Mouse (Mus musculus) left cerebral cortex, adult 18-20 months (tissue): ENCODE data around the gene Slk. TPM values are rescaled to one million over a fixed set of nuclear protein-coding genes. Genes with fewer than 3 reads are reported as not detected.
A peak's percentile ranks its signal among the peaks of the same experiment; 100 is the strongest.

ENCODE experiments used
- DNase-seq, 2 experiments: peaks; one replicate each; pipeline ENCODE4 v3.0.0; 2021 to 2022; ENCODE audit warnings: low spot score in 2 of 2, mixed read lengths in 1 of 2
- total RNA-seq, 2 experiments: library from RNA; stranded (reverse); gene quantifications; 2 replicates each; pipeline ENCODE4 v1.2.3; 2021

Slk gene
- total RNA-seq, 2 experiments from 2014 or later: 51.2 to 57.1 TPM

DNA sequence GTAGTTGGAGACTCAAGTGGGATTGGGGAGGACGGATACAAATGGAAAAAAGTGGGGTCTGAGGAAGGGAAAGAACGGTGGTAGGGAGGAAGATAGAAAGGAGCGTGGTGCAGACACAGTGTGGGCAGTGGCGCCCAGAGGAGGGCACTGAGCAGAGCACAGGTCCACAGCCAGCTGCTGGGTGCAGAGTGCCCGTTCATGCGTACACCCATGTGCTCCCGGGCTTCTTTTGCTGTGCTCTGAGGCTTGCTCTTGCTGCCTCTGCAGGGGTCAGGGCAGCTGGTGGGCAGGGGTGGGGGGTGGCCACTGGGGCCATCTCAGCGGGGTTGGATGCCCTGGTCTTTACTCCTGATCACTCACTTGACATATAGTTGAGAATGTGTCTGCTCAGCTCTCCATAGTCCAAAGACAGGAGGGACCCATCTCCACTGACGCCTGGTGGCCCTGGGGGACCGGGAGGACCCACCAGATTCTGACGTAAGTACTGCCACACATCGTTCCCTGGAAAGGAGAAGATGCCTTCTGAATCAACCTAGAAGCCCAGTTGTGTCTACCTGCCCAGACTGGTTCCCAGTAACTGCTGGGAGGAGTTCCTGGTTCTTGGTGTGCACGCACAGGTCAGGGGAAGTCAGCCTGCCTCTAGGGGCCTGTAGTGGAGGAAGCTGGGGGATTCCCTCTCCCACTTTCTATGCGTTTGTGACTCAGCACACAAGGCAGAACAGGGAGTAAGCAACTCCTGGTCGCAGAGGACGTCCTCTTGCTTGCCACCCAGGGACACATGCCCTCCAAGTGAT lies 71.1 kb downstream of the Slk start:
- DNase-seq: no peak

DNA sequence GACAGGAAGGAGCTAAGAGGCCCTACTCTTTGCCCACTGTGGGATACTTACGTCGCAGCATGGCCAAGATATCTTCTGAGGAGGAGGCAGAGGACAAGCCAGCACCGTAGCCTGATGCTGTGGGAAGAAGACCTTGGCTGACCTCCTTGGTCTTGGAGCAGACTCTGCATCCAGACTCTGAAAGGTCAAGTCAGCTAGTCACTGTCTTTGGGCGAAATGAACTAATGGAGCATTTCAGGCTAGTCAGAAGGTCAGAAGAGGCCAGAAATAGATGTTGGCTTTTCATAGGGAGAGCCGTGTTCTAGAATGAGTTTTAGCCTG lies 71.6 kb downstream of the Slk start:
- DNase-seq: no peak

- no peak for DNase-seq
Observed at GRCm38 (mm10) chr19:47652255-47652654, 72.8 kb downstream of the Slk start.

- DNase-seq: no peak
Observed at GRCm38 (mm10) chr19:47653173-47653572, 73.7 kb downstream of the Slk start.

DNA sequence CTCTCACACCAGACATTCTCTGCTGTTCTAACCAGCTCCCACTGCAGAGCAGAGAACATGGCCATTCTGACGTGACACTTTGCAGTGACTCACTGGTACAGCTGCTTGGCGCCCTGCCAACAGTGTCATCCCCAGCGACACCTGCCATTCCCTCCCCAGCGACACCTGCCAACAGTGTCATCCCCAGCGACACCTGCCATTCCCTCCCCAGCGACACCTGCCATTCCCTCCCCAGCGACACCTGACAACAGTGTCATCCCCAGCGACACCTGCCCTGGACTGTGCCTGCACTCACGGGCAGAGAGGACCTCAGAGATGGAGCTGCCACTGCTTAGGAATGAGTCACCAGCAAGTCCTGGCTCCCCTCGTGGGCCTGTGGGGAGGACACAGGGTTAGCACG lies 75.4 kb downstream of the Slk start:
- DNase-seq: no peak

GRCm38 (mm10) chr19:47658914-47659535 lies 79.5 kb downstream of the Slk start:
- peak; percentile 50 to 57 for DNase-seq

- no peak for DNase-seq
Observed at GRCm38 (mm10) chr19:47659765-47660408, 80.4 kb downstream of the Slk start.

DNA sequence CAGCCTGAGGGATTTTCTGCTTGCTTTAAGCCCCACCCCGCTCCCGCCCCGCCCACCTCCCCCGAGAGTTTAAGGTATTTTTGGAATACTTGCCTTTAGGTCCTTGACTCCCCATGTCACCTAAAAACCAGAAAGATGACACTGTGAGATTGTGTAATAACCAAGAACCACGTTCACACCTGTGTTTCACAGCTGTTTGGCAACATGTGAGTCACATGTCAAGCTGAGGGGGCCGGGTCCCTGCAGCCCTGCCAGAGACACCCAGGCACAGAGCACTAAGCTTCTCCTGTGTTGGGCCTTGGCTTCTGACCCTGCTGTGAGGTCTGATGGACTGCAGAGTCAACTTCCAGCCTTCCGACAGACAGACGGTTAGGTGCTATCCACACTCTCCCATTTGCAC lies 88.1 kb downstream of the Slk start:
- DNase-seq: no peak

DNA sequence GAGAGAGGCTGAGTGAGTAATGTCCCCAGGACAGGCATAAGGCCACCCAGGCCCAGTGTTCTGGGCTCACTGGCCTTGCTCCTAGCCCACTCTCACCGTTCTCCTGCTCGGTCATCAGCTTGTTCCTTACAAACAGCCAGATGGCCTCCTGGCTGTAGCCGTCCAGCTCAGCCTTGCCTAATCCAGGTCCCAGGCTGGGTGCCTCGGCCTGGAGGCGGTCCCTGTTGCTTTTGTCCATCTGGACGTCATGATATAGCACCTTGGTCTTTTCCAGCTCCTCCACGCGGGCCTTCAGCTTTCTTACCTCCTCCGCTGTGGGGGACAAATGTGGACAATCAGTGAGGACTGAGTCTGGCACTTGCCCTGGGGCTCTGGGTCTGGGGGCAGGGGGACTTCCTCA lies 88.9 kb downstream of the Slk start:
- DNase-seq: peak in 1 of 2 experiments; percentile 19

DNA sequence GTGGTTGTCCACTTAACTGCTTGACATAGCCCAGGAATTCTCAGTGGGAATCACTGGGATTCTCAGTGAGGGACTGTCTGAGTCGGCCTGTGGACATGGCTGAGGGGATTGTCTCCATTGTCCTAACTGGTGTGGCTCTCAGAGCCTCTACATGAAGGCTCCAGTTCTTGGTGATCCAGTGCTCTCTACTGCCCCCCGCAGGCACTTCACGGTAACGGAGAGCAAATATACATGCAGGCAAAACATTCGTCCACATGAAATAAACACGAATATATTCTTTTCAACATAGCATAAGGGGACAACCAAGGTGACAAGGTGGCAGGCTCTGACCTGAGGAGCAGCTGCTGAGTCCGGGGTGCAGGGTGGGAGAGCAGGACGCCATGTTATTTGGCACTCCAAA lies 94.9 kb downstream of the Slk start:
- DNase-seq: peak in 1 of 2 experiments; percentile 19

- DNase-seq: peak; percentile 53 to 71
Observed at GRCm38 (mm10) chr19:47678675-47679074, 99.2 kb downstream of the Slk start.

DNA sequence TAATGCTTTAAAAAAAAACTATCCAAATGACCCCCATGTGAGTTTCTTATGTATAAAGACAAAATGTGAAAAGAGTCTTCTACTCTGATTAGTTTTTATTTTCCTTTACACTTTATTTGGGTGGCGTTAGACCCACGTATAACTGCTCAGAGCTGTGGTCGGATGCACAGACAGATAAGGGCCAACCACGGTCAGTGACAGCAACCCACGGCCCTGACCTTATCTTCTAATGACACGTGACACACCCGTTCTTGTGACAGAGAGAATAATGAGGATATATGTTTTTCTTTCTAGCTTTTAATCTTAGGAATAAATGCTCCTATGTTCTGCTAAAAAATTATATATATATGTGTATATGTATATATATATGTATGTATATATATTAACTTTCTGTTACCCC lies 110.1 kb downstream of the Slk start:
- no peak for DNase-seq

GRCm38 (mm10) chr19:47691994-47692393 lies 112.5 kb downstream of the Slk start, which contains the start of gene Col17a1:
TSS of gene Col17a1 (minus strand) at chr19:47692094.
- DNase-seq: no peak

Other genes with a start within 250 kb of the Slk start
- gene Sh3pxd2a, start 115.3 kb upstream of the Slk start, total RNA-seq: 10 to 100 TPM; 31.8 to 32.4 TPM
- gene Stn1, start 42.2 kb upstream of the Slk start, total RNA-seq: 10 to 100 TPM; 24.9 to 25.3 TPM
- gene Col17a1, start 112.4 kb downstream of the Slk start, total RNA-seq: under 1 TPM; 0.21 to 0.66 TPM
- gene Sfr1, start 152.0 kb downstream of the Slk start, total RNA-seq: 10 to 100 TPM; 89.3 to 91.6 TPM